Mouse (Mus musculus) myocyte (in vitro differentiated cells): ENCODE results near the gene Dtnb.
A peak's percentile ranks its signal among the peaks of the same experiment; 100 is the strongest.

Experiments used
- E2F4 ChIP-seq: IDR thresholded peaks from one replicate; pipeline ENCODE4 v1.6.1; 2011; ENCODE audit warnings: mild to moderate bottlenecking, control low read depth, moderate library complexity; ENCODE audit not compliant: insufficient read depth
- MAX ChIP-seq: IDR thresholded peaks from one replicate; pipeline ENCODE4 v1.6.1; 2011; ENCODE audit warnings: low read depth, mild to moderate bottlenecking, control low read depth
- MYOD1 ChIP-seq, 3 experiments: IDR thresholded peaks; one replicate each; pipeline ENCODE4 v1.6.1; 2011; ENCODE audit warnings: control low read depth in 2 of 3, low read depth in 2 of 3, mild to moderate bottlenecking in 2 of 3, moderate library complexity in 1 of 3; ENCODE audit not compliant: insufficient read length in 2 of 3, control insufficient read depth in 1 of 3
- MYOG ChIP-seq, 3 experiments: IDR thresholded peaks; one replicate each; pipeline ENCODE4 v1.6.1; 2011; ENCODE audit warnings: control low read depth in 2 of 3, low read depth in 2 of 3, mild to moderate bottlenecking in 2 of 3; ENCODE audit not compliant: insufficient read length in 2 of 3, control insufficient read depth in 1 of 3, insufficient read depth in 1 of 3
- POLR2A ChIP-seq: IDR thresholded peaks from one replicate; pipeline ENCODE4 v1.6.1; 2011; ENCODE audit warnings: low read depth, mild to moderate bottlenecking, control low read depth, moderate library complexity; ENCODE audit not compliant: insufficient read length
- POLR2AphosphoS2 ChIP-seq: IDR thresholded peaks from one replicate; pipeline ENCODE4 v1.6.1; 2011; ENCODE audit warnings: low read depth, control low read depth; ENCODE audit not compliant: insufficient read length
- TCF12 ChIP-seq: IDR thresholded peaks from one replicate; pipeline ENCODE4 v1.6.1; 2011; ENCODE audit warnings: mild to moderate bottlenecking, control low read depth; ENCODE audit not compliant: poor library complexity, insufficient read depth, severe bottlenecking
- USF1 ChIP-seq: IDR thresholded peaks from one replicate; pipeline ENCODE4 v1.6.1; 2011; ENCODE audit warnings: low read depth, mild to moderate bottlenecking, control low read depth, moderate library complexity

DNA sequence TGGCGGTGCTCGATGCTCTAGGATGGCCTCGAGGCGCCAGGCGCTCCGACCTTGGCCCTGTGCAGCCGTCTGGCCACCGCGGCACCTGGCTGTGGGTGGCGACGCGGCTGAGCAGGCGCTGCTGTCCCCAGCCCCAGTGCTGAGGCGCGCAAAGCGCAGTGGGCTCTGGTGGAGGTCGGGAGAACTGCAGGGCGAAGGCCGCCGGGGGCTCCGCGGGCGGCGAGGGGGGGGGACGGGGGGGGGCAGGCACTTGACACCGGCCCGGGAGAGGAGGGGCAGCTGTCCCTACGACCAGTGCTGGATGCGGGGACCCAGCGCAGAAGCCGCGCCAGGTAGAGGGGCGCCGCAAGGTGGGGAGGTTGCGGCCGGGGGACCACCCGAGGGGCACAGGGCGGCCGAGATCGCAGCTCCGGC, 234.1 kb downstream of the Dtnb start:
- no peak for TF ChIP-seq USF1
- no peak for TF ChIP-seq POLR2A
- TF ChIP-seq E2F4 = no peak
- TF ChIP-seq POLR2AphosphoS2 = no peak
- no peak for TF ChIP-seq TCF12
- TF ChIP-seq MYOG (IDR thresholded peaks at IDR 0.05; ENCODE audit: control insufficient read depth in 1 of 3, insufficient read depth in 1 of 3, insufficient read length in 2 of 3, low read depth in 2 of 3) = peak in 2 of 3 experiments; percentile 59 to 61
- TF ChIP-seq MYOD1 (IDR thresholded peaks at IDR 0.05; ENCODE audit: control insufficient read depth in 1 of 3, insufficient read length in 2 of 3, low read depth in 2 of 3) = peak in 2 of 3 experiments; percentile 43 to 69
- no peak for TF ChIP-seq MAX
